Mouse (Mus musculus) MEL (cell line): ENCODE data around the gene Plpp2. TPM values are rescaled to one million over a fixed set of nuclear protein-coding genes. Genes with fewer than 3 reads are reported as not detected.

ENCODE experiments used
- DNase-seq: peaks from one replicate; pipeline ENCODE4 v3.0.0; 2011; ENCODE audit warnings: low read depth, low spot score
- H3K27ac ChIP-seq: 2 replicates; pipeline ENCODE4 v1.5.1; 2012; ENCODE audit warnings: low read depth, mild to moderate bottlenecking, control low read depth, low read length, moderate library complexity; ENCODE audit not compliant: control insufficient read depth
- H3K27me3 ChIP-seq, 2 experiments: fragments of 150-350 bp in 1 of 2; sonication (generic) in 1 of 2; 2 replicates each; pipeline ENCODE4 v1.6.1; 2012; ENCODE audit warnings: low read length in 2 of 2, mild to moderate bottlenecking in 2 of 2, improper control_type of control experiment in 1 of 2, moderate library complexity in 1 of 2; ENCODE audit not compliant: insufficient read depth in 2 of 2, control insufficient read depth in 1 of 2
- H3K36me3 ChIP-seq, 2 experiments: 2 replicates each; pipeline ENCODE4 v1.6.1; 2012 to 2014; ENCODE audit warnings: low read length in 2 of 2, improper control_type of control experiment in 1 of 2, inconsistent platforms in 1 of 2, mild to moderate bottlenecking in 1 of 2; ENCODE audit not compliant: insufficient read depth in 2 of 2, control insufficient read depth in 1 of 2
- H3K4me1 ChIP-seq, 2 experiments: fragments of 150-350 bp in 1 of 2; sonication (generic) in 1 of 2; 2 replicates each; pipeline ENCODE4 v1.6.1; 2012; ENCODE audit warnings: low read length in 2 of 2, improper control_type of control experiment in 1 of 2, mild to moderate bottlenecking in 1 of 2; ENCODE audit not compliant: insufficient read depth in 2 of 2, control insufficient read depth in 1 of 2
- H3K4me3 ChIP-seq, 2 experiments: fragments of 150-350 bp in 1 of 2; sonication (generic) in 1 of 2; 2 replicates each; pipeline ENCODE4 v1.5.1; 2012; ENCODE audit warnings: low read depth in 2 of 2, low read length in 2 of 2, mild to moderate bottlenecking in 2 of 2, moderate library complexity in 2 of 2, control low read depth in 1 of 2, improper control_type of control experiment in 1 of 2; ENCODE audit not compliant: control insufficient read depth in 1 of 2, insufficient read depth in 1 of 2
- H3K79me2 ChIP-seq: 2 replicates; pipeline ENCODE4 v1.6.1; 2012; ENCODE audit warnings: mild to moderate bottlenecking, low read length, moderate library complexity; ENCODE audit not compliant: control insufficient read depth, poor library complexity, insufficient read depth
- H3K9ac ChIP-seq: 2 replicates; pipeline ENCODE4 v1.6.1; 2012; ENCODE audit warnings: low read depth, mild to moderate bottlenecking, control low read depth, low read length, moderate library complexity; ENCODE audit not compliant: control insufficient read depth, poor library complexity, severe bottlenecking
- H3K9me3 ChIP-seq: fragments of 150-350 bp; sonication (generic); replicated peaks from 2 replicates; pipeline ENCODE4 v1.6.1; 2012; ENCODE audit warnings: mild to moderate bottlenecking, low read length, improper control_type of control experiment, moderate library complexity; ENCODE audit not compliant: insufficient read depth
- BHLHE40 ChIP-seq: IDR thresholded peaks from 2 replicates; pipeline ENCODE4 v1.6.1; 2012; ENCODE audit warnings: low read depth, mild to moderate bottlenecking, inconsistent platforms, low read length, improper control_type of control experiment, borderline replicate concordance
- CHD2 ChIP-seq: IDR thresholded peaks from 2 replicates; pipeline ENCODE4 v1.6.1; 2011; ENCODE audit warnings: low read length, improper control_type of control experiment
- CTCF ChIP-seq, 3 experiments: IDR thresholded peaks in 2 of 3; conservative IDR thresholded peaks in 1 of 3; 2 replicates each; pipeline ENCODE4 v1.5.1; 2011 to 2012; ENCODE audit warnings: low read length in 3 of 3, low read depth in 2 of 3, mild to moderate bottlenecking in 2 of 3, improper control_type of control experiment in 1 of 3, inconsistent platforms in 1 of 3, mixed read lengths in 1 of 3, moderate library complexity in 1 of 3; ENCODE audit not compliant: control insufficient read depth in 1 of 3, insufficient read depth in 1 of 3, poor library complexity in 1 of 3, severe bottlenecking in 1 of 3
- EP300 ChIP-seq, 2 experiments: IDR thresholded peaks; 2 replicates each; pipeline ENCODE4 v1.6.1; 2011; ENCODE audit warnings: improper control_type of control experiment in 2 of 2, low read length in 2 of 2, low read depth in 1 of 2, mild to moderate bottlenecking in 1 of 2
- GATA1 ChIP-seq: IDR thresholded peaks from 2 replicates; pipeline ENCODE4 v1.6.1; 2011; ENCODE audit warnings: low read depth, low read length, improper control_type of control experiment
- MYB ChIP-seq: IDR thresholded peaks from 2 replicates; pipeline ENCODE4 v1.6.1; 2011; ENCODE audit warnings: mild to moderate bottlenecking, low read depth, low read length, improper control_type of control experiment
- NELFE ChIP-seq: IDR thresholded peaks from 2 replicates; pipeline ENCODE4 v1.6.1; 2011; ENCODE audit warnings: low read depth, low read length, improper control_type of control experiment
- POLR2AphosphoS2 ChIP-seq: IDR thresholded peaks from 2 replicates; pipeline ENCODE4 v1.6.1; 2011; ENCODE audit warnings: low read length, improper control_type of control experiment
- RAD21 ChIP-seq: IDR thresholded peaks from 2 replicates; pipeline ENCODE4 v1.6.1; 2011; ENCODE audit warnings: mild to moderate bottlenecking, low read depth, low read length, improper control_type of control experiment
- SIN3A ChIP-seq: IDR thresholded peaks from 2 replicates; pipeline ENCODE4 v1.6.1; 2012; ENCODE audit warnings: low read length, improper control_type of control experiment, inconsistent platforms
- UBTF ChIP-seq: IDR thresholded peaks from 2 replicates; pipeline ENCODE4 v1.6.1; 2012; ENCODE audit warnings: low read depth, mild to moderate bottlenecking, inconsistent platforms, low read length, improper control_type of control experiment, moderate library complexity, borderline replicate concordance; ENCODE audit not compliant: insufficient read depth
- USF1 ChIP-seq: IDR thresholded peaks from 2 replicates; pipeline ENCODE4 v1.6.1; 2014; ENCODE audit warnings: low read depth, mild to moderate bottlenecking, inconsistent platforms, low read length, improper control_type of control experiment, moderate library complexity
- USF2 ChIP-seq, 2 experiments: IDR thresholded peaks; 2 replicates each; pipeline ENCODE4 v1.6.1; 2011 to 2012; ENCODE audit warnings: improper control_type of control experiment in 2 of 2, low read length in 2 of 2, borderline replicate concordance in 1 of 2, inconsistent platforms in 1 of 2, low read depth in 1 of 2, mild to moderate bottlenecking in 1 of 2; ENCODE audit not compliant: insufficient read depth in 1 of 2
- ZC3H11A ChIP-seq: IDR thresholded peaks from 2 replicates; pipeline ENCODE4 v1.6.1; 2012; ENCODE audit warnings: low read depth, mild to moderate bottlenecking, inconsistent platforms, low read length, improper control_type of control experiment
- ZKSCAN1 ChIP-seq: IDR thresholded peaks from 2 replicates; pipeline ENCODE4 v1.6.1; 2012; ENCODE audit warnings: low read depth, mild to moderate bottlenecking, inconsistent platforms, low read length, improper control_type of control experiment, moderate library complexity
- ZNF384 ChIP-seq: IDR thresholded peaks from 2 replicates; pipeline ENCODE4 v1.6.1; 2012; ENCODE audit warnings: low read depth, mild to moderate bottlenecking, inconsistent platforms, low read length, improper control_type of control experiment
- polyA plus RNA-seq, 2 experiments: library from polyadenylated mRNA; stranded (reverse) in 1 of 2; unstranded in 1 of 2; fragments of >175 nt in 1 of 2; fragments of >200 nt in 1 of 2; gene quantifications; 2 replicates each; pipeline versions ENCODE4 v1.2.1 to v1.2.4; 2012; ENCODE audit warnings: low replicate concordance in 2 of 2, low read depth in 1 of 2; ENCODE audit not compliant: insufficient read length in 2 of 2, insufficient read depth in 1 of 2, missing spikeins in 1 of 2
- total RNA-seq: library from RNA; depleted of rRNA; stranded (reverse); fragments of 300-350 nt; gene quantifications from 2 replicates; pipeline ENCODE4 v1.2.3, GENCODE M21; 2012

Plpp2 gene
- total and polyA plus RNA-seq, 3 experiments, result 26.0 to 32.8 TPM; not detected in 1

- H3K27me3 ChIP-seq, result no peaks in the 10 kb centered on the region
- no peak for TF ChIP-seq POLR2AphosphoS2
- no peak for TF ChIP-seq EP300 (IDR thresholded peaks at IDR 0.05; ENCODE audit: low read depth in 1 of 2, low read length in 2 of 2)
- no peak for TF ChIP-seq USF1
- no peak for TF ChIP-seq SIN3A
- no peak for TF ChIP-seq UBTF
- H3K9me3 ChIP-seq, result no peaks in the 10 kb centered on the region
- H3K4me3 ChIP-seq, result no peak overlapping the region
- no peak overlapping the region for H3K9ac ChIP-seq
- no peak for DNase-seq
- H3K27ac ChIP-seq, result no peak overlapping the region
- H3K79me2 ChIP-seq, result no peaks in the 10 kb centered on the region; the same call in 1 of the 2 replicates
- H3K4me1 ChIP-seq, result no peaks in the 10 kb centered on the region
- H3K36me3 ChIP-seq, result no peaks in the 10 kb centered on the region; a peak in 1 of 4 replicates
Measured at GRCm38 (mm10) chr10:79545891-79546290, 12.3 kb upstream of the Plpp2 start.

DNA sequence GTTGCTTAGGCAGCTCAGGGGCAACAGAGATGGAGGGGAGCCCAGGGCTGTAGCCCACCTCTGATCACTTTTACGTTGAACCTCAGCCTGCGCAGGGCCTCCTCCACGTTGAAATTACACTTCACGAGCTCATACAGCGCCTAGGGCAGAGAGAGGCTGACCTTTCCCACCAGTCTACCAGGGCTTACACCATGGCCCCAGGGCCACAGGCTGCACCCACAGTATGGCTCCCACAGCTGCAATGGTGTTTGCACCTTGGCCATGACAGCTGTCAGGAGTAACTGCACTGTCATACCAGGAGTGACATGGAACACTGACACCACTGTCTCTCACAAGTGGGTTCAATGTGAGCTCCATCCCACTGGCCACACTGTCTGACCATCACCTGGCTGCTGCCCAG lies 11.0 kb upstream of the Plpp2 start:
- TF ChIP-seq CHD2, result no peak
- TF ChIP-seq USF2 (IDR thresholded peaks at IDR 0.05; ENCODE audit: borderline replicate concordance in 1 of 2, insufficient read depth in 1 of 2, low read depth in 1 of 2, low read length in 2 of 2), result no peak
- no peak for TF ChIP-seq EP300 (IDR thresholded peaks at IDR 0.05; ENCODE audit: low read depth in 1 of 2, low read length in 2 of 2)
- TF ChIP-seq NELFE, result no peak
- no peak for TF ChIP-seq MYB
- no peak for TF ChIP-seq GATA1
- no peak for TF ChIP-seq RAD21
- TF ChIP-seq CTCF (IDR thresholded peaks at IDR 0.05 in 2 of 3, conservative IDR thresholded peaks at IDR 0.05 in 1 of 3; ENCODE audit: control insufficient read depth in 1 of 3, insufficient read depth in 1 of 3, low read depth in 2 of 3, low read length in 3 of 3, poor library complexity in 1 of 3, severe bottlenecking in 1 of 3), result no peak
- TF ChIP-seq ZKSCAN1, result no peak
- no peak for TF ChIP-seq ZC3H11A
- no peak for TF ChIP-seq BHLHE40
- no peak for TF ChIP-seq ZNF384
- H3K9me3 ChIP-seq, result no peaks in the 10 kb centered on the region
- no peaks in the 10 kb centered on the region for H3K79me2 ChIP-seq
- H3K4me3 ChIP-seq, result no peak overlapping the region
- H3K27ac ChIP-seq, result no peak overlapping the region
- no peaks in the 10 kb centered on the region; a peak in 1 of 4 replicates for H3K36me3 ChIP-seq
- no peak for DNase-seq
- no peak overlapping the region for H3K9ac ChIP-seq
- H3K4me1 ChIP-seq, result no peaks in the 10 kb centered on the region
- no peaks in the 10 kb centered on the region for H3K27me3 ChIP-seq
